Mouse (Mus musculus) bone marrow macrophage, adult 2 months (primary cell): ENCODE data around the gene Cib4. TPM values are rescaled to one million over a fixed set of nuclear protein-coding genes. Genes with fewer than 3 reads are reported as not detected.
A peak's percentile ranks its signal among the peaks of the same experiment; 100 is the strongest.

Experiments
- H3K27ac ChIP-seq: 2 replicates; pipeline ENCODE4 v1.5.1; 2012; ENCODE audit warnings: low read depth, low read length; ENCODE audit not compliant: insufficient read depth
- H3K4me1 ChIP-seq: 2 replicates; pipeline ENCODE4 v1.6.1; 2012; ENCODE audit warnings: low read length; ENCODE audit not compliant: control insufficient read depth, insufficient read depth
- H3K4me3 ChIP-seq: 2 replicates; pipeline ENCODE4 v1.5.1; 2012; ENCODE audit warnings: mild to moderate bottlenecking, low read length, moderate library complexity; ENCODE audit not compliant: insufficient read depth
- CTCF ChIP-seq: IDR thresholded peaks from 2 replicates; pipeline ENCODE4 v1.5.1; 2012; ENCODE audit warnings: low read depth, mild to moderate bottlenecking, low read length, moderate library complexity
- POLR2A ChIP-seq: IDR thresholded peaks from 2 replicates; pipeline ENCODE4 v1.6.1; 2012; ENCODE audit warnings: mild to moderate bottlenecking, low read depth, low read length, borderline replicate concordance
- polyA plus RNA-seq: library from polyadenylated mRNA; stranded (reverse); fragments of >200 nt; gene quantifications from 2 replicates; pipeline ENCODE4 v1.2.4, GENCODE M21; 2012; ENCODE audit not compliant: missing spikeins, insufficient read depth, insufficient read length

The Cib4 gene
- polyA plus RNA-seq, 1 experiment: not detected

DNA sequence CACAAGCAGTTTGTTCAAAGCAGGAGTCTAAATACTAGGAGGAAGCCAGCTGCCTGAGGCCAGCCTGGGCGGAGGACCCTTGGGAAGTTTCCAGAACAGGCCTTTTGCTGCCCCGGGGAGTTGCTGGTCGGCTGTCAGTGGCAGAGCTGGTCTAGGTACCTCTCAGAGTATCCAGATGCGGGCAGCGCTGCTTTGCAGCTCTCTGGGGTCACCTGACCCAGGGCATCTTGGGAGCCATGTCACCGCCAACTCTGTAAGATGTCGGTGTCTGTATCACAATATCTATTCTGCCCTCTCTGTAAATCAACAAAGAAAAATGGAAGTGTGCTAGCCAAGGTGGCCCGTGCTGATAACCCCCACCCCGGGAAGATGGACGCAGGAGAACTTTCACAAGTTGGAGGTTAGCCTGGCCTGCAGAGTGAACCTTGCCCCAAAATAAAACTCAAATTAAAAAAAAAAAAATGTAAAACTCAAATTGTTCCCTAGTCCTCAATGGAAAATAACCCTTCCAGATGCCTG, 25.4 kb downstream of the Cib4 start:
- Histone ChIP-seq H3K4me3 (no peak overlapping the region), H3K27ac (no peak overlapping the region), H3K4me1 (no peaks in the 10 kb centered on the region)
- no peak for TF ChIP-seq CTCF
- no peak for TF ChIP-seq POLR2A

DNA sequence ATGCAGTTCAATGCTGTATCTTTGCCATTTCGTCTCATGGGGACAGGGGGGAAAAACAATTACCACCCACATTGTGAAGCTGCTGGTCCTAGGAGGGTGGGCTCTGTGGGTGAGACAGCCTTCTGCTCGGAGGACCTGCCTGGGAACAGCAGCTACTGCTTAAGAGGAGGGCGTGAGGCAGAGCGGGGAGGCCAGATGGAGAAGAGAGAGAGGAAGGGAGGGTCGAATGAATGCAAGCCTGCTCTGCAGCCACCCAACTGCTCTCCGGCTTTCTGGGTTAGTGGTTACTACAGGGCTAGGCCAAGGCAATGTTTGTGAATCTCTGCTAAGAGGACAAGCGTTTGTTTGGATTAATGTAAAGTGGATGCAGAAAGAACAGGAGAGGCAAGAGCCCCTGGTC, 26.1 kb downstream of the Cib4 start:
- TF ChIP-seq POLR2A (no peak), CTCF (no peak)
- no peak overlapping the region for H3K27ac ChIP-seq
- H3K4me3 ChIP-seq: no peak overlapping the region
- no peaks in the 10 kb centered on the region for H3K4me1 ChIP-seq

DNA sequence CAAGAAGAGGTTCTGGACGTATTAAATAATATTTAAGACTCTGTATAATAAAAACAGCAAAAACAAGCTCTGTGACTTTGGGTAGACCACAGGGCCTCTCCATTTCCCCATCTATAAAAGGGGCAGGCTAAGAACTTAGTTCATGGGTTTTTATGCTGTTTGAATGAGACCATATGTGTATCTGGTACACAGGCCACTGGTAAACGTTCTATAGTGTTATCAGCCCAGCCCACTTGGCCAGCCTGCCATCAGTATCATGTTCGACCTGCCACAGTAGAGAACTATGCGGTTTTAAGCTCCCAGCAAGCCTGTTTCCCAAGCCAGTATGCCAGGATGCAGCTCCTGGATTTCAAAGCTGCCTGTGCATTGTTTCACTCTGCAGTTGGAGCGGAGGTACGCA, 27.1 kb downstream of the Cib4 start:
- Histone ChIP-seq H3K4me3 (no peak overlapping the region), H3K27ac (no peak overlapping the region), H3K4me1 (no peaks in the 10 kb centered on the region)
- no peak for TF ChIP-seq POLR2A
- TF ChIP-seq CTCF: no peak

DNA sequence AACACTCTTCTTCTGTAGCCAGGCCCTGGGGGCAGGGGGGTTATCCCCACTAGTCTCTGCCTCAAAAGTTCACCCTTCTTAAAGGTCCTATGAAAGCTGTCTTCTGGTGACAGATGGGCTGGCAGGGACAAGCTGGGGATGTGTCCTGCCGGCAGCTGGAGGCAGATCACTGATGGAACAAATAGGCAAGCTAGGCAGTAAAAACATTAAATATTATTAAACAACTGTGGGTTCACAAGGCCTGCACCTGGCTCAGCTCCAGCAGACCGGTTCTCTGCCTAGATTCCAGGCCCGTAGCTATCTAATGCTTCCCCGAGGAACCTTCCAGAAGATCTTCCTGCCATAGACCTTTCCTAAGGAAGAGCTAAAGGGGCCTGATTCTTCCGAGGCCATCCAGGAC, 27.5 kb downstream of the Cib4 start:
- TF ChIP-seq POLR2A (no peak), CTCF (no peak)
- Histone ChIP-seq H3K27ac (no peak overlapping the region), H3K4me1 (no peaks in the 10 kb centered on the region), H3K4me3 (no peak overlapping the region)

DNA sequence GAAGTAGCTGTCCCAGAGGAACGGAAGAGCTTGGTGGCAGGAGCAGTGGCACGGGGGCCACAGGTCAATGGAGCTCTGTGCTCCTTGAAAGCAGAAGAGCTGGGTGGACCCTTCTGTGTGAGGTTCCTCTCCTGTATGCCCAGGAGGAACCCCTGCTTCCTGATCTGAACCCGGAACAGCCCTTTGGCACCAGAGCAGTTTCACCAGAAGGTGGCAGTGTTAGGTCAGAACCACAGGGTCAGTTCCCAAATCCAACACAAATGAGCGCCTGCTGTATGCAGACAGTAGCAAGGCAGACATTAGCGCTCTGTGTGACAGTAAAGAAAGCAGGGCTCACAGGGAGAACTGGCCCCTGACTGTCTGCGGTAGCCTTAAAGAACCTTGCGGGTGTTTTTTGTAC, 29.3 kb downstream of the Cib4 start:
- no peak for TF ChIP-seq POLR2A
- peak; percentile 73 for TF ChIP-seq CTCF
- no peaks in the 10 kb centered on the region for H3K4me1 ChIP-seq
- H3K27ac ChIP-seq: no peak overlapping the region
- H3K4me3 ChIP-seq: no peak overlapping the region

DNA sequence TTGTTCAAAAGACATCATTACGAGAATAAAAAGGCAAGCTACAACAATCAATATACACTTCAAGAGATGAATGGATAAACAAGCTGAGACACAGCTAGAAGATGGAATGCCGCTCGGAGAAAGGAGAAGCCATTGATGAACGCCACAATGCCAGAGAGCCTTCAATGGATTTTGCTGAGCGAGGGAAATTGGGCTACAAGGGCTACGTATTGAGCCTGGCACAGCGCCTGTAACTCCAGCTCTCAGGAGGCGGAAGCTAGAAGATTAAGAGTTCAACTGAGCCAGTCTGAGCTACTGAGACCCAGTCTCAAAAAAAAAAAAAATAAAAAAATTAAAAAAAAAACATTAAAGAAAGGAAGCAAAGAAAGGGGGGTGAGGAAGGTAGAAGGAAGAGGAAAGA, 32.5 kb downstream of the Cib4 start:
- TF ChIP-seq CTCF (no peak), POLR2A (no peak)
- no peak overlapping the region for H3K27ac ChIP-seq
- no peaks in the 10 kb centered on the region for H3K4me1 ChIP-seq
- no peak overlapping the region for H3K4me3 ChIP-seq

DNA sequence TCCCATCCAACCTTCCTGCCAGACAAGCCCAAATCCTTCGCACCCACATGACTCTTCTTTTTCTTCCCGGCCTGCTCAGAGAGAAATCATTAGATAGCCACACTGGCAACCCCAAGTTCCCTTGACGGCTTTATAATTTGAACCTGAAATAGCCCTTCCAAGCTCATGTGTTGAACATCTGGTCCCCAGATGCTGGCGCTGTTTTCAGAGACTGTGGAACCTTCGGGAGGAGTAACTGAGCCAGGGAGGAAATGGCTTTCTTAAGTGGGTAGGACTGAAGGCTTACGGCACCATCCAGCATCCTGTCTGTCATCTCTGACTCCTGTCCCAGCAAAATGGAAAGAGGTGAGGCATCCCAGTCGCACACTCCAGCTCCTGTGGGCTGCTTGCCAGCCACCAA, 48.3 kb downstream of the Cib4 start:
- TF ChIP-seq CTCF (no peak), POLR2A (no peak)
- Histone ChIP-seq H3K4me3 (no peak overlapping the region), H3K27ac (no peak overlapping the region)

DNA sequence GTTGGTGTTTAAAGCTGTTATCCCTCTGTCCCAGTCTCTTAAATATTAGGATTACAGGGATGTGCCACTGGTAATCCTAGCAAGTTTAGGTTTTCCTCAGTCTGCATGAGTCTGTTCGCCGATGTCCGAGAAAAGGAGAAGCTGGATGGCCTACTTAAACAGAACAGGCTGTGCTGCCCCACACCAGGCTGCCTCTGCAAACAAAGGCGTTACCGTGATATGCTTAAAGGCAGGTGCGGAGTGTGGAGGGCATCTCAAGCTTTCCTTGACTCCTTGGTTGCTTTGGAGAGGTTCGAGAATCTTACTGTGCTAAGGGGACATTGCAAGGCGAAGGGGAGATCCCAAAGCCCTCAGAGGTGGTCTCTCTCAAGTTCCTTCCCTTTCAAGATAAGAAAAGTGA, 48.8 kb downstream of the Cib4 start:
- Histone ChIP-seq H3K27ac (no peak overlapping the region), H3K4me3 (no peak overlapping the region), H3K4me1 (no peaks in the 10 kb centered on the region)
- TF ChIP-seq POLR2A (no peak), CTCF (no peak)

More for the DNA sequence above, 48.3 kb downstream of the Cib4 start:
- no peaks in the 10 kb centered on the region for H3K4me1 ChIP-seq

DNA sequence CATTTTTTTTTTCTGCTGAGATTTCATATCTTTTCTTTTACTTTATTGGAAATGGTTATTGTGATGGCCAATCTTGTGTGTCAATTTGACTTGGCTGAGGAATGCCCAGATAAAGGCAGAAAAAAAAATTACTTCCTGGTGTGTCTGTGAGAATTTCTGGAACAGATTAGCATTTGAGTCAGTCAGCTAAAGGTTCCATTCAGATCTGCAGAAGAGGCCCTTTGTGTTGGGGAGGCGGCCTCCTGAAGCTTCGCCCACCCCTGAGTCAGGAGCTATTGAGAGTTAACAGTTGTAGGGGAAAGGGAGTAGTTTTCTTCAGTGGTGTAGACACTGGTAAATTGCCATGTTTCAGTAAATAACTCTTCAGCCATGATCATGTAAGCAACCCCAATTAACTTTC, 50.3 kb downstream of the Cib4 start:
- Histone ChIP-seq H3K4me3 (no peak overlapping the region), H3K27ac (no peak overlapping the region), H3K4me1 (no peaks in the 10 kb centered on the region)
- no peak for TF ChIP-seq CTCF
- TF ChIP-seq POLR2A: no peak

DNA sequence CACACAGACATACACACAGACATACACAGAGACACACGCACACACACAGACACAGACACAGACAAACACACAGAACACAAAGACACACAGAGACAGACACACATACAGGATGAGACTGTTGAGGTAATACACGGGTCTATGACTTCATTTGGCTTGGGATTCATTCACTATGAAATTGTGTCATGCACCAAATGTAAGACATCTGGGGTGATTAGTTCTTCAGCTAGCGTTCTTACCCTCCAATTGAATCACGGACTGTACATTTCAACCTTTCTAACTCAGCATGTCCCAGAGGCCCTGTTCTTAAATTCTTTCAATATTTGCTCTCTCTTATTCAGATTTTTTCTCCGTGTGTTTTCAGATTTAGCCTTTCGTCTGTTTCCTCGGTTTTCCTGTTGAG, 51.0 kb downstream of the Cib4 start:
- Histone ChIP-seq H3K27ac (no peak overlapping the region), H3K4me1 (no peaks in the 10 kb centered on the region), H3K4me3 (no peak overlapping the region)
- TF ChIP-seq POLR2A (no peak), CTCF (no peak)

DNA sequence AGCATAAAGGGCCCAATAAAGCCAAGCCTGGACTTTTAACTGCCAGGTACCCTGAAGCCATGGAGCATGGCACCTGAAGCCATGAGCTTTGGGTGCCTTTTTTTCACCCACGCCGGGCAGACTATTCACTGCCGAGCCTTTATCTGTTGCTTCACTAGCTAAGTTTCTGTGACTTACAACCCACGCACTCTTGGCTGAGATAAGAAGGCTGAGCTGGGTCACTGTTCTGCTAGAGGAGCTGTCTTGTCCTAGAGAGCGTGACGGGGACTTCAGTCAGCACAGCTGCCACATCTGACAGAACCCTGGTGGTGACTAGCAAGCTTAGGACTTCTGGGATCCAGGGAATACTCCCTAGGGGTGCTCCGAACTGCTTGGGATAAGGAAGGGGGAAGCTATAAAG, 51.9 kb downstream of the Cib4 start:
- Histone ChIP-seq H3K4me3 (no peak overlapping the region), H3K4me1 (no peaks in the 10 kb centered on the region), H3K27ac (no peak overlapping the region)
- TF ChIP-seq POLR2A: no peak
- TF ChIP-seq CTCF: no peak
